Mouse (Mus musculus): ENCODE results near the gene Olfr360.
"Not testable (repeated sequence)": the region's sequence is repeated elsewhere in the genome, so short reads cannot be mapped to it uniquely, and the experiment has no call there.

Gene Olfr360

DNA sequence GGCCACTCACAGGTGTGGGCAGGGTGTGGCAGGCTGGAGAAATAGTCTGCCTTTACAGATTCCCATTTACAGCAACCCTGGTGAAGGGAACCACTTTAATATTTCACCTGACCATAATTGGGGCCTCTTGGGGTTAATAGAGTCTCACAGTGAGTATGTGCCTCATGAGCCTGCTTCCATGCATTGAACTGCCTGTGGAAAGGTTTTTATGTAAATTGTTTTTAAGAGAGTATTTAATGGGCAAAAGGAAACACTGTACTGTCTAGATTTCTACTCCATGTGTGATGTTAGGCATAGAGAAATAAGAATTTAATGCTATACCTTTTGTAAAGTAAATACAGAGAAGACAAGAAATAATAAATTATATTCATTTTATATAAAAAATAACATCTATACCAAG is at the start of gene Olfr360:
Gene Olfr360, plus strand, starts transcription at position 301 of the 400 bp plus-strand sequence.
- no peak for DNase-seq

DNA sequence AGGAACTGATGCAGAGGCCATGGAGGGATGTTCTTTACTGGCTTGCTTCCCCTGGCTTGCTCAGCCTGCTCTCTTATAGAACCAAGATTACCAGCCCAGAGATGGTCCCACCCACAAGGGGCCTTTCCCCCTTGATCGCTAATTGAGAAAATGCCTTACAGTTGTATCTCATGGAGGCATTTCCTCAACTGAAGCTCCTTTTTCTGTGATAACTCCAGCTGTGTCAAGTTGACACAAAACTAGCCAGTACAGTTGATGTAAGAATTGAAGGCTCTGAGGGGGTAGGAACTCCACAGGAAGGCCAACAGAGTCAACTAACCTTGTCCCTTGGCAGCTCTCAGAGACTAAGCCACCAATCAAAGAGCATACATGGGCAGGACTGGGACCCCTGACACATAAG is 23.6 kb downstream of the Olfr360 start, which contains the start of gene Olfr361:
Gene Olfr361, minus strand, starts transcription at position 101 of the 400 bp plus-strand sequence.
- DNase-seq: not testable (repeated sequence)

DNA sequence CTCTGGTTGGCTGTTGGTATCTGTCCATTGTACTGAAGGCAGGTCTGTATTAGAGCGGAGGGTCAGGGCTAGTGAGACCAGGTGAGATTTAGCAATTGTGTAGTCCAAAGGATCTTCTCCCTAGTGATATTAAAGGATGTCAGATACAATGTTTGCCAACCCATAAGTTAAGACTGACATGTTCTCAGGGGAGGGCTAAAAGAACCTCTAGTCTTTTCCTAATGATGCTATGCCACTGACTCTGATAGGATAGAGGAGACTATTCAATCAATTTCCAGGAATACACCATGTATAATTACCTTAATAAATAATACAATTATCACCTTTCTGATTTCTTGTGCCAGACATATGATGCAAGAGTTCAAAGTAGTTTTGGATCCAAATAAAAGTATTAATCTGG is 52.3 kb downstream of the Olfr360 start, which contains the start of gene Olfr362:
Gene Olfr362, minus strand, starts transcription at position 101 of the 400 bp plus-strand sequence.
- DNase-seq: no peak
